11 mouse cellular contexts compared by ENCODE assay signal in the genomic region with DNA sequence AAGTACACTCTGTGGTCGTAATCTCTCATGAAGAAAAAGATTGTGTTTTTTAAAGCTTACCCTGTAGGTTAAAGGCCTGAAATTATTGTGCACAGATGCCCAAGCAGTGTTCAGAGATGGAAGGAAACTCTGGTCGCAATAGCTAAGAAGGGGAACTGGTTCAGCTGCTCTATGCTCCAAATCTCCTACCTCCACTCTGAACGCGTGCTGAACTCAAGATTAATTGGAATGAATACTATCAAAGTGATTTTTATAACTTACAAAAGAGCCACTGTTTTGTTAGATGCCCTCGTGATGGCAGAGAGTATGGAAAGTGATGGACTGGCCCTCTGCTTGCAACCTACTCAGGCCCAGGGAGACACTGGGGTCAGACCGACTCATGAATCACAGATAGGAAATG.
DNase-seq lines count a peak whose midpoint lies in the region; ATAC-seq lines count a peak whose summit lies in the region.
"Had no signal": no experiment of that assay in that cellular context is flagged by ENCODE, and none has a peak within 500 bp of the region (broad histone marks: within the 10 kb centered on the region; RNA-seq: fewer than 3 reads in every experiment).

No protein-coding gene starts in this region.

- H3K27me3 ChIP-seq in heart, embryonic 13.5 days (replicated peaks): no peaks in the 10 kb centered on the region
- no peaks in the 10 kb centered on the region for H3K27me3 ChIP-seq in limb, embryonic 15.5 days
- H3K27me3 ChIP-seq in liver, embryonic 11.5 days (replicated peaks; ENCODE audit: control insufficient read depth, insufficient read depth, low read length): no peaks in the 10 kb centered on the region
- H3K27me3 ChIP-seq: megakaryocyte, embryonic 14.5 days had no signal

- DNase-seq in heart, adult 9 months (ENCODE audit: low spot score in 2 of 2): no peak
- peak; percentile 32 for DNase-seq in thymus, postnatal 14 days
- no peak for DNase-seq in thymus, adult 18-20 months
- DNase-seq in embryo, embryonic 10 days (ENCODE audit: low spot score): no peak
- DNase-seq in spleen, postnatal 14 days (ENCODE audit: low spot score in 2 of 2): no peak
- DNase-seq in liver, embryonic 11.5 days (ENCODE audit: low spot score): no peak
- DNase-seq: kidney, adult 11 months had no signal

- H3K9ac ChIP-seq in heart, embryonic 13.5 days: 0 out of 2 replicates have a peak overlapping the region, but pooled peaks have one; percentile 30
- H3K9ac ChIP-seq in limb, embryonic 15.5 days: no peak overlapping the region
- no peak overlapping the region for H3K9ac ChIP-seq in liver, embryonic 11.5 days (ENCODE audit: low read depth, low read length)

- no peaks in the 10 kb centered on the region for H3K9me3 ChIP-seq in heart, embryonic 13.5 days
- no peaks in the 10 kb centered on the region for H3K9me3 ChIP-seq in limb, embryonic 15.5 days
- no peaks in the 10 kb centered on the region for H3K9me3 ChIP-seq in liver, embryonic 11.5 days (ENCODE audit: control insufficient read depth, low read length)
- H3K9me3 ChIP-seq: megakaryocyte, embryonic 14.5 days had no signal

- ATAC-seq in heart, embryonic 13.5 days (ENCODE audit: extremely low read depth, insufficient number of reproducible peaks, low FRiP score, low TSS enrichment): no peak
- ATAC-seq in limb, embryonic 15.5 days (ENCODE audit: insufficient number of reproducible peaks, low FRiP score, low TSS enrichment, low read depth): no peak
- no peak for ATAC-seq in liver, embryonic 11.5 days (replicated peaks; ENCODE audit: low FRiP score)
- ATAC-seq: CD4-positive, CD25-positive, alpha-beta regulatory T cell, adult 4 months had no signal

- 0 out of 2 replicates have a peak overlapping the region, but pooled peaks have one; percentile 8 for H3K27ac ChIP-seq in heart, embryonic 13.5 days (replicated peaks)
- no peak overlapping the region for H3K27ac ChIP-seq in limb, embryonic 15.5 days
- no peak overlapping the region for H3K27ac ChIP-seq in liver, embryonic 11.5 days (ENCODE audit: low read depth, low read length)

- H3K4me3 ChIP-seq in heart, embryonic 13.5 days: no peak overlapping the region
- H3K4me3 ChIP-seq in limb, embryonic 15.5 days: peak overlapping the region; percentile 11; the same call in 1 of the 2 replicates
- no peak overlapping the region for H3K4me3 ChIP-seq in liver, embryonic 11.5 days (ENCODE audit: low read depth, low read length)
- H3K4me3 ChIP-seq: megakaryocyte, embryonic 14.5 days had no signal

- WGBS in heart, embryonic 13.5 days: 63% methylated on average over 6 of the region's 6 CpGs
- 40% methylated on average over 6 of the region's 6 CpGs for whole genome bisulfite sequencing in limb, embryonic 15.5 days
- 75% methylated on average over 6 of the region's 6 CpGs for WGBS in liver, embryonic 11.5 days

- peak overlapping the region; percentile 80 for H3K4me2 ChIP-seq in heart, embryonic 13.5 days
- H3K4me2 ChIP-seq in limb, embryonic 15.5 days: peak overlapping the region; percentile 25
- H3K4me2 ChIP-seq in liver, embryonic 11.5 days: no peak overlapping the region

- H3K36me3 ChIP-seq in heart, embryonic 13.5 days: peaks cover 7% of the 10 kb centered on the region; the same call in 1 of the 2 replicates
- no peaks in the 10 kb centered on the region for H3K36me3 ChIP-seq in limb, embryonic 15.5 days
- no peaks in the 10 kb centered on the region for H3K36me3 ChIP-seq in liver, embryonic 11.5 days (ENCODE audit: control insufficient read depth, insufficient read depth, low read length)

- peaks cover 34% of the 10 kb centered on the region for H3K4me1 ChIP-seq in heart, embryonic 13.5 days
- H3K4me1 ChIP-seq in limb, embryonic 15.5 days: peaks cover 15% of the 10 kb centered on the region; the same call in 1 of the 2 replicates
- H3K4me1 ChIP-seq in liver, embryonic 11.5 days (replicated peaks; ENCODE audit: control insufficient read depth, insufficient read depth, low read length): peaks cover 5% of the 10 kb centered on the region
